Mouse (Mus musculus) mesoderm, embryonic 11.5 days (tissue): ENCODE measurements at regions not wholly inside any gene's neighbourhood (a gene's known extent, or its start where the extent isn't known, plus 50 kb on each side); places are given as distances from the start of the nearest gene placed in this dataset.
"Not testable (repeated sequence)": the region's sequence is repeated elsewhere in the genome, so short reads cannot be mapped to it uniquely, and the experiment has no call there.

Experiments used
- DNase-seq: peaks from one replicate; pipeline ENCODE4 v3.0.0-alpha.2; 2012; ENCODE audit warnings: low read depth, low spot score

DNA sequence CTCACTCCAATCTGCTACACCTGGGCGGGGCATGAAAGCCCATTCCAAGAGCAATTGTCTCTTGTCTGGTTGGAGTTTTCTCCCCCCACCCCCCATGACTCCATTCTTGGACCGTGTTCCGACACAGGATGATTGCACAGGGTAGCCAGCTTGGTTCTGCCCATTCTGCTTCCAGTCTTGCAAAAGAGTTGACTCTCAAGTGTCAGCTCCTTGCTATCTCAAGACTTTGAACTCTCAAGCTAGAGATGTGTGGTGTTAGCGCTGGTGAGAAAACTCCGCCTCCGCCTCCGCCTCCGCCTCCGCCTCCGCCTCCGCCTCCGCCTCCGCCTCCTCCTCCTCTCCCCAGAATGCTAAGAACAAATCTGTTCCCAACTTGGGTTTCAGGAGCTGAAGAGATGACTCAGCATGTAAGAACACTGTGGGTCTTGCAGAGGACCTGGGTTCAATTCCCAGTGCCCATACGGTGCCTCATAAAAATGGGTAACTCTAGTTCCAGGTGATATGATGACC is 135.1 kb downstream of the Bcat1 start:
- no peak for DNase-seq

DNA sequence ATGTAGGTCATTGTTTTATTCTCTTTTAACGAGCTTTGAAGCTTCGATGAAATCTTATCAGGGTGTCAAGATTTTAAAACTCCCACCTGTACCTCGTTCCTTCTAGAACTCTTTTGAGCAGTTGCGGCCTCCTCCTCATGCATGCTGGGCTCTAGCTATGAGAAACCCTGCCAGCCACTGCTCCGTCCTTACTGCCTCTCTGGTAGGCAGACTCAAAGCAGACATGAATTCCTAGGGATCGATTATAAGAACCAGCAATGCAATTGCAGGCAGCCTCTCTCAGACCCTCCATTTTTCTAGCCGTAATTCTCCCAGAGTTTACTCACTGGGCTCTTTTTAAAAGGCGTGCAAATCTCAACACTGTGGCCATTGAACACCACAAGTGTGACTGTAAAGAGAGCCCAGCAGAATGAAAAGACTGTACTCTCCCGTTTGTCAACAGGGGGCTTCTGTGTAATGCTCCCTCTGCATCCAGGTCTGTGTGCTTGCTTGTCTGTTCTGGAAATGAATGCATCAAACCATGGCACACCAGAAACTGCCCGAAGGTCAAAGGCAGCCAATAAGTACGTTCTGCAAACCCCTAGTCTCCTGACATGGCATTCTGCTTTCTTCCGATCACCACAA is 137.3 kb downstream of the Bcat1 start:
- no peak for DNase-seq

DNA sequence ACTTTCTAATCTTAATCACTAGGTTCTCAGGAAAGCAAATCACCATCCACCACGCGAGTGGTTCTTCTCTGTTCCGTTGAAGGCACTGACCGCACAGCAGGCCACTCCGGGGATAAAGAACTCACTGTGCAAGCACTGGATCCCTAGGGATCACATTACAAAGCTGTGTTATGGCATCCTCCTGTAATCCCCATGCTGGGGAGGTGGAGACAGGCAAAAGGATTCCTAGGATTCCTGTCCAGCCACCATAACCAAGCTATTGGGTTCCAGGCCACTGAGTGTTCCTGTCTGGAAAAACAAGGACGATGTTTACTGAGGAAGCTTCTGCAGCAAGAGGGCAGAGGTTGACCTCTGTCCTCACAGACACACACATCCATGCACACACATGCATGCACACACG is 138.8 kb downstream of the Bcat1 start:
- no peak for DNase-seq

DNA sequence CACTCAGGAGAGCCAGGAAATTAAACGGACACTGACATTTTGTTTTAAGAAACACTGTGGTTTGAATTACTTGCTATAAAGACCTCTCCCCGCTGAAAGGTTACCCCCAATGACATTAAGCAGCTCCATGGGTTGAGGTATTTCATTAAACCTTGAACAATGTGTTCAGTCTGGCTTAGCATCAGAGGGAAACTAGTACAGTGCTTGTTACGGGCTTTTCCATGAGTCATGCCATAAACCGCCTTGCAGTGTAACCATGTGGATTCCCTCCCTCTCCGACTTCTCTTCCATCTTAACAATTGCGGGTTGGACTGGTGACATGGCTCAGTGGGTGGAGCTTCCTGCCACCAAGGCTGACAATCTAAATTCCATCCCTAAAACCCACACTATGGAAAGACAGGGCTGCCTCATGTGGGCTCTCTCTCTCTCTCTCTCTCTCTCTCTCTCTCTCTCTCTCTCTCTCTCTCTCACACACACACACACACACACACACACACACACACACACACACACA is 142.2 kb downstream of the Bcat1 start:
- no peak for DNase-seq

DNA sequence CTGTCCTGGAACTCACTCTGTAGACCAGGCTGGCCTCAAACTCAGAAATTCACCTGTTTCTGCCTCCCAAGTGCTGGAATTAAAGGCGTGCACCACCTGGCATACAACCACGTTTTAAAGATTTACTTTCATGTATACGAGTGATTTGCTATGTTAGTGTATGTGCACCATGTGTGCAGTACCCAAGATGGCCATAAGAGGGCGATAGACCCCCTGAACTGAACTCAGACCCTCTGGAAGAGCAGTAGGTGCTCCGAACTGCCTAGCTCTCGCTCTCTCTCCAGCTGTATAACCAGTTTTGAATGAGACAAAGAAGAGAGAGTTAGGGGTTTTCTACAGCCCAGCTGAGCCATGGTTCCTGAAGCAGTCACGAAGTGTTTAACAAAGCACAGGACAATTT is 143.6 kb downstream of the Bcat1 start:
- DNase-seq: no peak

DNA sequence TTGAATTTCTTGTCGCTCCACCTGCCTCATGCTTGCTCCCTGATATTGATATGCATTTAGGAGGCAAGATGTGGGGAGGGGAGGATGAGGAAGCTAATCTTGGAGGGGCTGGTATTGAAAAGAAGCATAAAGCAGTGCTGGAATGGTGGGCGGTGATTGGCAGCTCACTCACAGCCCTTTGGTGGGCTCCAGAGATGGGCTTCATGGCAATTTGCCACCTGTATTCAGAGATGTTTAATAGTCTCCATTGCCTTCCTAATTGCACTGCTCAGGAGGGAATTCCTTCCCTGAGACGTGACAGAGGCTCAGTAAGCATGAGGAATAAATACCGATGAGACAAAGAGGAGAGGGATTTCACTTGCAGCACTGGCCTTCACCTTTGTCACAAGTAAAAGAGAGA is 146.0 kb downstream of the Bcat1 start:
- no peak for DNase-seq

DNA sequence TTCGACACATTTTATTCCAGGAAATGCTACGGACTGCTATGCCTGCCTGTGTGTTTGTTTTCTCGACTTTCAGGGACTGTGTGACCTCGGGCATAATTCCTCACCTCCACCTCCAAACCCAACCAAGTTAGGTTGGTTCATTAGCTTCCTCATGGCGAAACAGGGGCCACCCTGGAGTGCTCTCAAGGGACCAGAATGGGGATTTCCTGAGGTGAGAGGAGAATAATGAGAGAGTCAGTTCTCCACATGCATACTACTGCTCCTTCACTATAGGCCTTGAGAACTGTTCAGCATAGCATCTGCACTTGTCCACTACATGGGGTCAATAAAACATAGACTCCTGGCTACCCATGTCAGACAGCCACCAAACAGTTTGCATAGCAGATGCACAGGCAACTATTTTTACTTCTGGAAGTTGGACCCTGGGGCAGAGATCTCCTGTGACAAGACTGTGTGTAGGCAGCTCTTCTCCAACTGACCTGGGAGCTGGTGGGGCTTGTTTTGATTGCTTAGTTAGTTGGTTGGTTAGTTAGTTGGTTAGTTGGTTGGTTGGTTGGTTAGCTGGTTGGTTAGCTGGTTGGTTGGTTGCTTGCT is 146.6 kb downstream of the Bcat1 start:
- DNase-seq: no peak

- no peak for DNase-seq
Observed at GRCm38 (mm10) chr6:144927599-144927998, 145.8 kb upstream of the Sox5 start.

- no peak for DNase-seq
Observed at GRCm38 (mm10) chr6:144922762-144923161, 141.0 kb upstream of the Sox5 start.

- peak; percentile 41 for DNase-seq
Observed at GRCm38 (mm10) chr6:144919750-144920149, 138.0 kb upstream of the Sox5 start.

- peak; percentile 52 for DNase-seq
Observed at GRCm38 (mm10) chr6:144917128-144917527, 135.4 kb upstream of the Sox5 start.

GRCm38 (mm10) chr6:144911781-144912180 is 130.0 kb upstream of the Sox5 start:
- no peak for DNase-seq

DNA sequence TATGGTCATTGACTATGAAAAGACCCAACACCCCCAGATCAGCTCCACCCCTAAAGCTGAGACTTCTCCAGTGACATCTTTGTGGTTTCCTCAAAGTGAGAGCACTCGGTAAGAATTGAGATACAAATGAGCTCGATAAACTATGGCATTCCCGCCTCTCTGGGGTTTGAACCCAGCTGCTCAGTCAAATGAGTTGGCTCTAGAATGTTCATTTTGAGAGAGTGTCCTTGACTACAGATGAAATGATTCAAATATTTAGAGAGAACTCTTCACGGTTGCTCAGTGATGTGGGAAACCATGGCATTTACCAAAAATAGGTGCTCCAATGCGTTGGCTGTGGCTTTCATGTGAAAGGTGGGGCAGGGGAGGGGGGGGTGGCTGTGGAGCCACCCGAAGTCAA is 128.6 kb upstream of the Sox5 start:
- no peak for DNase-seq

GRCm38 (mm10) chr6:144908646-144909045 is 126.9 kb upstream of the Sox5 start:
- no peak for DNase-seq

DNA sequence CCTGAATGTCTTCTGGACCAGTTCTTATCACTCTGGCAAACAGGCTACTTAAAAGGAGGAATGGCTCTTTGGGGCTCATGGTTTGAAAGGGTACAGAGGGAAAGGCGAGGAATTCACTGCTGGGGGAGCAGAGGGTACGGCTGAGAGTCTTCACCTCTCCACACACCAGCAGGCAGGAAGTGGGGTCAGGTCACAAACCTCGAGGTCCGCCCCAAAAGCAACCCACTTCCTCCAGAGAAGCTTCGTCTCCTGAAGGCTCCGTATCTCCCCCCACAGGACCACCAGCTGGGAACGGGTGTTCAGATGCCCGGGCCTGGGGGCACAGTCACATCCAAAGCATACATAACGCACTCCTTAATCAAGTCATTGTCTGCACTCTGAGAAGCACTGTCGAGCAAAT is 121.4 kb upstream of the Sox5 start:
- no peak for DNase-seq

GRCm38 (mm10) chr6:144902267-144902995 is 120.7 kb upstream of the Sox5 start:
- peak; percentile 23 for DNase-seq

- no peak for DNase-seq
Observed at GRCm38 (mm10) chr6:144901825-144902224, 120.0 kb upstream of the Sox5 start.

DNA sequence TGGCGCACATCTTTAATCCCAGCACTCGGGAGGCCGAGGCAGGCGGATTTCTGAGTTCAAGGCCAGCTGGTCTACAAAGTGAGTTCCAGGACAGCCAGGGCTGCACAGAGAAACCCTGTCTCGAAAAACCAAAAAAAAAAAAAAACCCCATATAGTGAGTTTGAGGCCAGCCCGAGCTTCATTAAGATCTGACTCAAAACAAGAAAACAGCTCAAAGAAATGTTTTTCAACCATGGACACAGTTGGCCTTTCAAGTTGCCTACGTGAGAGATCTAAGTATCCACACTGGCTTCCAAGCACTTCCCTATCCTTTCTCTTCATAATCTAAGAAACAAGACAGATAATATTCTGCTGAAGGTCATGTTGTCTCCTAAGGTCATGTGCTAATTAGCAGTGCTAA is 119.1 kb upstream of the Sox5 start:
- not testable (repeated sequence) for DNase-seq

DNA sequence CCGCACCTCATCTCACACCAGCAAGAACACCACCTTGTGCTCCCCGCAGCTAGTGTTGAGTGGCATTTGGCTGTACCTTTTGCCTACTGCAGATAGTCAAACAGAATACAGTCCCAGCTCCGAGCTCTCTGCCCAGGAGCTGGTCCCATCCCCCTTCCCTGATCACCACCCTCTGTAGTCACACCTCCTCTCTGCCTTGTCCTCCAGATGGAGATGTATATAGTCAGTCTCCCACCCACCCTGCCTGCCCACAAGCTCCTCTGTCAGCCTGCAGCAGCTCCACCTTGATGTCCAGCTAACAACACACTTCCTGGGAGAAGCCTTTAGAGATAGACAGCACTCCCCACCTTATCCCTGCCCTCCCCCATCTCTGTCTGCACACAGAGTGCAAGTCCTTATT is 115.7 kb upstream of the Sox5 start:
- DNase-seq: no peak

DNA sequence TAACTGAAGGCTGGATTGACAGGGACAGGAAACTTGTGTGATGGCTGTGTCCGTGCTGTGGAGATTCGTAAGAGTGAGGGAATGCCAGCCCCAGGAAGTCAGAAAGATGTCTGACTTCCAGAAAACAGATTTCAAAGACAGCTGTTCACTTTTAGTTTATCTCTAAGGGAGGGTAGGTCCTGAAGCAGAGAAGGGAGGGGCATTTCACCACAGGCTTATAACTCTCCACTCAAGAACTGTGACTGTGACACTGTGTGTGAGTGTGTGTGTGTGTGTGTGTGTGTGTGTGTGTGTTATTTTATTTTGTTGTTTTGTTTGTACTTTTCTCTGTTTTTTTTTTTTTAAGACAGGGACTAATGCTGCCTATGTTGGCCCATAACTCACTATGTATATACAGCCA is 109.1 kb upstream of the Sox5 start:
- no peak for DNase-seq

DNA sequence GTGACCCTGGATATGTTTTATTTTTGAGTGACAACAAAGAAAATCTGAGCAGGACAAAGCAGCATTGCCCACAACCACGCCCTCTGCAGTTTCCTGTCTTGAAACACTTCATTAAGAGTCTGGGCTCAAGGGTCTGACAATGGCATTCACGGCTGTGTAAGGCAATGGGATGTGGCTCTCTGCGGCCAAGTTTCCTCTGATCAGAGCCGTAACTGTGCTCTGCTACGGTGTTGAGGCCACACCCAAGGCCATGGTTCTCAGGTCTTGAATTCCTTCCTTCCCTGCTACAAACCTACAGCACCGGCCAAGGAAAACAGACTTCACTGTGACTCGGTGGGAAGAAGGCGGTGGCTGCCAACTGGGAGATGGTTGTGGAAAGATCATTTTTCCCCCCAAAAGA is 108.4 kb upstream of the Sox5 start:
- no peak for DNase-seq

- DNase-seq: no peak
Observed at GRCm38 (mm10) chr6:144883117-144883516, 101.3 kb upstream of the Sox5 start.

- DNase-seq: no peak
Observed at GRCm38 (mm10) chr6:144880098-144880497, 98.3 kb upstream of the Sox5 start.
